Mouse (Mus musculus) heart, adult 8-10 months (tissue): Measurements from ENCODE around the gene H2-Ab1. TPM values are rescaled to one million over a fixed set of nuclear protein-coding genes. Genes with fewer than 3 reads are reported as not detected.
"Not testable (repeated sequence)": the region's sequence is repeated elsewhere in the genome, so short reads cannot be mapped to it uniquely, and the experiment has no call there.

Source experiments
- DNase-seq: peaks from one replicate; pipeline ENCODE4 v3.0.0; 2022; ENCODE audit warnings: low spot score
- total RNA-seq, 4 experiments: library from RNA; stranded (reverse); gene quantifications; 2 replicates each; pipeline ENCODE4 v1.2.4; 2022

Gene H2-Ab1
- 10 to 100 TPM; 13.2 to 19.1 (median 15.6) TPM for total RNA-seq

DNA sequence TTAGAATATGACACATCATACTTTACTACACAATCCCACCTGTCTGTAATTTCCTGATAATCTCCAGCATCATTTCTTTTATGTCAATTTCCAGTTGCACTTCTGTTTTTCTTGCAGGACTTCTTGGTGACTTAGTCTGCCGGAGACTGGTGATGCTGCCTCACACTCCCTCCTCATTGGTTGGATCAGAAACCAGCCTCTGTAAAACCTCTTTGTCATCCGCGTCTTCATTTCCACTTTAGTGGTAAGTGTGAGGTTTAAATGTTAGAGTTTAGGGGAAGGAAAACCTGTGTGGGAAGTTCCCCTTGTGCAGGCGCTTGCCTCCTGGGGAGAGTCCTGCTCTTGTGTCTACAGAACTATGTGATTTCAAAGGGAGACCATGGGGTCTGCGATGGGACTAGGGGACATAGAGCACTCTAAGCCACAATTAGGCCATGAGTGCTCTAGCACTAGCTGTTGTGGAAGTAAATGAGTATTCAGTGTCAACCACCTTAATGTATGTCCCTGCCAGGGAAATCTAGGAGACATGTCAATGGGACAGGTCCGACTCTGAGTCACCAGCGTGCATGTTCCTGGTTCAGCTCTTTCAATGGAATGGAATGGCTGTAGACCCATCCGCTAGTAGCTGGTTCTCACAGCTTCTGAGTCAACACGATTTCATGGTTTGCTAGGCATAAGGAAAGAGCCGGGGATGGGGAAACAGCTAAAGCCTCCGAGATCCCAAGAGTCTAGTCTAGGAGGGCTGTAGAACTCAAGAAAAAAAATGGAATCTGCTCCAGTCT, at the start of gene H2-Ab1:
TSS of gene H2-Ab1 (plus strand) at position 96 of the 782 bp plus-strand sequence.
- peak; percentile 78 for DNase-seq

DNA sequence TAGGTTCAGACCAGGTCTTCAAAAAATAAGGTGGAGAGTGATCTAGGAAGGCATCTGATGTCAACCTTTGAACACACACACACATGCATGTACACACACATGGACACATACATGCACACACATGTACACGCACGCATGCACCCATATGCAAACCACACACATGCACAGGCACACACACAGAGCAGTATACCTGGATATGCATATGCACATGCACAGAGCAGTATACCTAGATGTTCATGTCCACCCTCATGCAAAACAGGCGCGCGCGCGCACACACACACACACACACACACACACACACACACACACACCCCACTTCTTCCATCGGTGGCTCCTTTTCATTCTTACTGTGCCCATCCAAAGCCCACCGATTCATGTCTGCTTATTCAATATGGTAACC, 49.6 kb upstream of the H2-Ab1 start:
- no peak for DNase-seq

DNA sequence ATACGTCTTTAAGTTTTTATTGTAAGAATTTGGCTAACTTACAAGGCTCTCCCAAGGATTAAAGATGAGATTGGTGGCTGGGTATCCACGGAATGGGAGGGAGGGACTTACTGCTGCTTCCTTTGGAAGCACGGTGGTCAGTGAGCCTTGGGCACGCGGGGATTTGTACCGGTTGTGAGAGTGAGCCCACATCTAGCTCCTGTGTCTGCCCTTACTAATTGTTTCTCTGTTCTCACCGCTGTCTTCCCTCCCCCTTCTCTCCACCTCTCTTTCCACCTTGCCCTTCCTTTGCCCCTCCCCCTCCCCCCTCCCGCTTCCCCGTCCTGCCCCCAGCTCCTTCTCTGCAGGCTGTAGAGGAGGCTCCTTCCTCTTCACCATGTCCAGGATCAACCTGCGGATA, 49.1 kb upstream of the H2-Ab1 start:
- no peak for DNase-seq

DNA sequence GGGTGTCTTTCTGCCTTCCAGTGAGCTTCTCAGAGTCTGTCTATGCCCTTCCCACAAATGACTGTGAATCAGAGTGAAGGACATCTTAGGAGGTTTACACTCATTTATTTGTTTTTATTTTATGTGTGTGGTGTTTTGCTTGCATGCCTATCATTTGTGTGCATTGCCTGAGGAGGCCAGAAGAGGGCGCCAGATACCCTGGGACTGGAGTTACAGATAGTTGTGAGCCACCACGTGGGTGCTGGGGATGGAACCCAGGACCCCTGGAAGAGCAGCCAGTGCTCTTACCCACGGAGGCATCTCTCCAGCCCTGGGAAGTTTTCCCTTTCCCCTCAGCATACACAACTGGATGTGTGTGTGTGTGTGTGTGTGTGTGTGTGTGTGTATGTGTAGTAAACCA, 47.8 kb upstream of the H2-Ab1 start:
- DNase-seq = no peak

DNA sequence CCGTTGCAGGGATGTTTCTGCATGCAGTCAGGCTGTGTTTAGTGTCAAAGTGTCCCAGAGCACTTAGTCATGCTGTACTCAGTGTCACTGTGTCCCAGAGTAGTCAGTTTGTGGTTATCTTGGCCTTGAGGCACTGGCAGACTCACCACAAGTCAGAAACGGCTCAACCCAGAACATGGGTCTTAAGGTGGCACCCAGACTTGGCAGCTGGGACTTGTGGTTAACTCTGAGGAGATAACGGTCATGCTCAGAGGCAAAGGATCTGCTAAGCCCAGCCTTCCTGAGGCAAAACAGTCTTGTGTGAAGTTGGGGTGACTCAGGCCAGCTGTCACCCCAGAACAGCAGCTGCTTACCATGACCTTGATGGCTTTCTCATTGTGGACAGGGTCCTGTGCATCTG, 46.9 kb upstream of the H2-Ab1 start:
- no peak for DNase-seq

DNA sequence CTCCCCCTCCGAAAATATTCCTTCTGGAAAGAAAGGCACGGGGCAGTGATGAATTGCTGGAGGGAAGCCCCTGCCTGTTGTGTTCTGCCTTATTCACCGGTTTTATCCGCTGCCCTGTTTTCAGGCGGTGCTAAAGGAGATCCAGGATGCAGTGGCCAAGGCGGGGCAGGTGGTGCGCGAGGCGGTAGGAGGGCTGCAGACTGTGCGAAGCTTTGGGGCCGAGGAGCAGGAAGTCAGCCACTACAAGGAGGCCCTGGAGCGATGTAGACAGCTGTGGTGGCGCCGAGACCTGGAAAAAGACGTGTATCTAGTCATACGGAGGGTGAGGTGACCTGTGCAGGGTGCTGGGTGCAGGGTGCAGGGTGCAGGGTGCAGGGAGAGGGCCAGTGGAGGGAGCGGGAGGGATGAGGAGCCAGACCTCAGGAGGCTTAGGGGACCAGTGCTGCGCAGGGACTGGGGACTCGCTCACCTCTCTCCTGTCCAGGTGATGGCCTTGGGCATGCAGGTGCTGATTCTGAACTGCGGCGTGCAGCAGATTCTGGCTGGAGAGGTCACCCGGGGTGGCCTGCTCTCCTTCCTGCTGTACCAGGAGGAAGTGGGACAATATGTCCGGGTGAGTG, 45.6 kb upstream of the H2-Ab1 start:
- DNase-seq = no peak

DNA sequence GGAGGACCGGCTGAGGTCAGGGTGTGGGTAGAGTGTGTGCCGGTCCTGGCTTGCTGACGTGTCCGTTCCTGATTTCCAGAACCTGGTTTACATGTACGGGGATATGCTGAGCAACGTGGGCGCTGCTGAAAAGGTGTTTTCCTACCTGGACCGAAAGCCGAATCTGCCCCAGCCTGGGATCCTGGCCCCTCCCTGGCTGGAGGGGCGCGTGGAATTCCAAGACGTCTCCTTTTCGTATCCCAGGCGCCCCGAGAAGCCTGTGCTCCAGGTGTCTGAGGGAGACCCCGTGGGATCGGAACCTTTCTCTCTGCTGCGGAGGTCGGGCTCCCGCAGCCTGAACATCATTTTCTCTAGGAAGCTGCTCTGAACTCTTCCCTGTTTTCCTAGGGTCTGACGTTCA, 43.6 kb upstream of the H2-Ab1 start:
- DNase-seq = no peak

DNA sequence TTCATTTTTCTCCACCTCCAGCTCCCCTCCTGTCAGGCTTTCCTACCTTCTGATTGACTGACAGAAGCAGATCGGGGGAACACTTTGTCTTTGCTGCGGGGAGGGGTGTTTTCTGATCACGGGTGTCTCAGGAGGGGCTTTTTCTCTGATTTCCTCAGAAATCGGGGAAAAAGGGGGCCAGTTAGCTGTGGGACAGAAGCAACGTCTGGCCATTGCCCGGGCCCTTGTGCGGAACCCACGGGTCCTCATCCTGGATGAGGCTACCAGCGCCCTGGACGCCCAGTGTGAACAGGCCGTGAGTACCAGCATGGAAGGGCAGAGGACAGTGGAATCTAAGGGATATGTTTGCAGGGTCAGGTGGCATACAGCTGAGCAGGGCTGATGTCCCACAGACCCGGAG, 42.3 kb upstream of the H2-Ab1 start:
- no peak for DNase-seq

DNA sequence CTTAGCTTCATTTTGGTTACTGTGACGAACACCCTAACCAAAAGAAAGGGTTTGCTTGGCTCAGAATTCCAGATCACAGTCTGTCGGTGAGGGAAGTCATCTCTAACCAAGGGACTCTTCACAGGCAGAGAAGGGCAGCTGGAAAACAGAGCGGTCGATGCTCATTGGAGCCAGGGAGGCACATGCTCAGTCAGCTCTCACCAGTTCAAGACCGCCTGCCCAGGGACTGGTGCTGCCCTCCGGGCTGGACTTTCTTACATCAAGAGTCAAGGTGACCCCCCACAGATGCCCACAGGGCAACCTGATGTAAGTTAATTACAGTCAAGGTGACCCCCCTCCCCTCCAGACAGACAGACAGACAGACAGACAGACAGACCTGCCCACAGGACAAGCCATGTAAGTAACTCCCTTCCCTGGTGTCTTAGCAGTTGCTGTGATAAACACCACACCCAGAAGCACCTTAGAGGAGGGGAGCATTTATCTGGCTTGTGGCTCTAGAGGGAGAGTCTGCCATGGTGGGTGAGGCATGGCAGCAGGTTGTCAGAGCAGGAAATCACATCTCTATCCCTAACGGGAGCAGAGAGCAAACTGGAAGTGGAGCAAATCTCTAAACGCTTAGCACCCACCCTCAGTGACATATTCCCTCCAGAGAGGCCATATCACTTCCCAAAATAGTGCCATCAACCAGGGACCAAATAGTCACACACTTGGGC, 40.1 kb upstream of the H2-Ab1 start:
- DNase-seq = no peak

DNA sequence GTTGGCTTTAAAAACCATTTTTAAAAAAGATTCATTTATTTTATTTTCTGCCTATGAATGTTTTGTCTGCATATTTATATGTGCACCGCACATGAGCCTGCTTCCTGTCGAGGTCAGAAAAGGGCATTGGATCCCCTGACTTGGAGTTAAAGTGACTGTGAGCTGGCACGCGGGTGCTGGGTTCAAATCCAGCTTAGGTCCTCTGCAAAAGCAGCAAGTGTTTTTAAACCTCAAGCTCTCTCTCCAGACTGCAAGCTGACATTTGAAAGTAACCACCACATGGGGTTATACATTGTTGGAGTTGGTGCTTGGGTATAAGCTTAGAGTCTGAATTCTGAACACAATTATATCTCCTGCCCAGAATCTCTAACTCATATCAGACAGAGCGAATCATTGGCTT, 39.5 kb upstream of the H2-Ab1 start:
- no peak for DNase-seq

DNA sequence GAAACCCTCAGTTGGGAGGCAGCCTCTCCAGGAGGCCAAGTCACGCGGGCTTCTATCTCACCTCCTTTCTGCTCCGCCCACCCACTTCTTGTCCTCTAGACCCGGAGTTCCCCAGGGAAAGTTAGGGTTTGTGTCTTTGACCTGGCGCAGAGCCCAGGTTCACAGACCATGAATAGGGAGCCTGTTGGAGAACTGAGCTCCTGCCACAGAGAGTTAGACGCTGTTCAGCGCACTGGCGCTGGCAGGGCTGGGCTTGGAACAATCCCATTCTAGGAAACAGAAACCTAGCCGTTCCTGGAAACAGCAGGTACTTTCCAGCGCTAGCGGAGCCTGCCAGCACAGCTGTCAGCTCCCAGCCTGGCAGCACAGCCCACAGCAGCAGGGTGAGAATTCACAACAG, 38.8 kb upstream of the H2-Ab1 start:
- DNase-seq = peak; percentile 85

DNA sequence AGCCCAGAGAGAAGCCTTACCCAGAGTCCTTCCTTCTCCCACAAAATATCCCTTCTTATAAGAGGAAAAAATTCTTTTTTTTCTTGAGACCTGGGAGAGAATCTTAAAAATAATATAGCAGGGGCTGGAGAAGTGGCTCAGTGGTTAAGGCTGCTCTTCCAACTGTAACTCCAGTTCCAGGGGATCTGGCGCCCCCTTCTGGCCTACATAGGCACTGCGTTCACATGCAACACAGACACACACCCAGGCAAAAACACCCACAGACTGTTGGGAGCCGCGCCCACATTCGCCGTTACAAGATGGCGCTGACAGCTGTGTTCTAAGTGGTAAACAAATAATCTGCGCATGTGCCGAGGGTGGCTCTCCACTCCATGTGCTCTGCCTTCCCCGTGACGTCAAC, 38.4 kb upstream of the H2-Ab1 start:
- peak; percentile 50 for DNase-seq

DNA sequence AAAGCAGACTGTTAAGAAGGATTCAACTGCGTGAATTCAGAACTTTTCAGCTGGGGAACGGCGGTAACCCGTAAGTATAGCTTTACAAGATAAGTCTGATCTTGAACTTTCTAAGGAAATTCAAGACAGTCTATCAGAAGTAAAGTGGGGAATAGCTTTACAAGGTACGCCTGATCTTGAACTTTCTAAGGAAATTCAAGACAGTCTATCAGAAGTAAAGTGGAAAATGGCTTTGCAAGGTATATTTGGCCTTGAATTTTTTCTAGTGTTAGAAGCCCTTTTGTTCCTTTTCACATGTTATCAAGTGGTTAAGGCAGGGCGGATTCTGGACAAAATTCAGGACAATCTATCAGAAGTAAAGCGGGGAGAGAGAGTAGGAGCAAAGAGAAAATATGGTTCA, 37.7 kb upstream of the H2-Ab1 start:
- peak; percentile 80 for DNase-seq

DNA sequence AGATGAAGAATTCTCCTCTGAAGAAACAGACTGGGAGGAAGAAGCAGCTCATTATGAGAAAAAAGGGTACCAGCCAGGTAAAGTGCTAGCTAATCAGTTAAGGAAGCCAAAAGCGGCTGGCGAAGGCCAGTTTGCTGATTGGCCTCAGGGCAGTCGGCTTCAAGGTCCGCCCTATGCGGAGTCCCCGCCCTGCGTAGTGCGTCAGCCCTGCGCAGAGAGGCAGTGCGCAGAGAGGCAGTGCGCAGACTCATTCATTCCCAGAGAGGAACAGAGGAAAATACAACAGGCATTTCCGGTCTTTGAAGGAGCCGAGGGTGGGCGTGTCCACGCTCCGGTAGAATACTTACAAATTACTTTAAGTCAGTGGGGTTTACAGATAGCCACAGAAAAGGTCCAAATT, 37.1 kb upstream of the H2-Ab1 start:
- not testable (repeated sequence) for DNase-seq

DNA sequence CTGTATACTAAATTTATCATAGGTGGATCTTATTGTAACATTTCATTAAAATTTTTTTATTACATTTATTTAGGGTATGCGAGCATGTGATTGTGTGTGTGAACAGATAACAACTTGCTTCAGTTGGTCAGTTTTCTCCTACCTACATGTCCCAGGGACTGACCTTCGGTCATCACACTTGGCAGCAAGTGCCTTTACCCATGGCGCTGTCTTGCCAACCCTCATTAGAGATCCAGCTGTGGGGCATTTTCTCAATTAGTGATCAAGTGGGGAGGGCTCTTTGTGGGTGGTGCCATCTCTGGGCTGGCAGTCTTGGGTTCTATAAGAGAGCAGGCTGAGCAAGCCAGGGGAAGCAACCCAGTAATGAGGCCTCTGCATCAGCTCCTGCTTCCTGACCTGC, 32.7 kb upstream of the H2-Ab1 start:
- DNase-seq = no peak

DNA sequence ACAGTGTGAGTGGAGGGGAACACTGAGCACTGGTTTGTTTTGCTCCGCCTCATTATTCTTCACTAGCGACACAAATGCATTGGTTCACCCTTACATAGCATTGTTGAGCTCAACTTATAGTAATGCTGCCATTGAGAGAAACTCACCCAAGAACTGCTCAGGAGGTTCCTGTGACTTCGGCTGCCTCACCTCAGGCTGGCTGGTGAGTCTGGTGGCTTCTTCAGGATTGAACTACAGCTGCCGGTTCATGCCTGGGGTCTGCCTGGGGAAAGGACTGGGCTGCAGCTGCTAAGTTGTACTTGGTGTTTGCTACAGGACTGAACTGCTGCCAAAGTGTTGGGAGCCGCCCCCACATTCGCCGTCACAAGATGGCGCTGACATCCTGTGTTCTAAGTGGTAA, 32.1 kb upstream of the H2-Ab1 start:
- DNase-seq = no peak

DNA sequence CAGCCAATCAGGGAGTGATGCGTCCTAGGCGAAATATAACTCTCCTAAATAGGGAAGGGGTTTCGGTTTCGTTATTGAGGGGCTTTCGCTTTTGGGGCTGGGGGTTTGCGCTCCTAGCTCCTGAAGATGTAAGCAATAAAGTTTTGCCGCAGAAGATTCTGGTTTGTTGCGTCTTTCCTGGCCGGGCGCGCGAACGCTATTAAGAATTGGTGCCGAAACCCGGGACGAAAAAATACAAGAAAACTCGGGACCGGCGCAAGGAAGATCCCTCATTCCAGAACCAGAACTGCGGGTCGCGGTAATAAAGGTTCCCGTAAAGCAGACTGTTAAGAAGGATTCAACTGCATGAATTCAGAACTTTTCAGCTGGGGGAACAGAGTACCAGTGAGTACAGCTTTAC, 31.6 kb upstream of the H2-Ab1 start:
- DNase-seq = not testable (repeated sequence)

DNA sequence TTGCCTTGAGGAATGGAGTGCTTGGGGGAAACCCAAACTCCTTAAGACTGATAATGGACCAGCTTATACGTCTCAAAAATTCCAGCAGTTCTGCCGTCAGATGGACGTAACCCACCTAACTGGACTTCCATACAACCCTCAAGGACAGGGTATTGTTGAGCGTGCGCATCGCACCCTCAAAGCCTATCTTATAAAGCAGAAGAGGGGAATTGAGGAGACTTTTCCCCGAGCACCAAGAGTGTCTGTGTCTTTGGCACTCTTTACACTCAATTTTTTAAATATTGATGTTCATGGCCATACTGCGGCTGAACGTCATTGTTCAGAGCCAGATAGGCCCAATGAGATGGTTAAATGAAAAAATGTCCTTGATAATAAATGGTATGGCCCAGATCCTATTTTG, 26.5 kb upstream of the H2-Ab1 start:
- peak; percentile 21 for DNase-seq

DNA sequence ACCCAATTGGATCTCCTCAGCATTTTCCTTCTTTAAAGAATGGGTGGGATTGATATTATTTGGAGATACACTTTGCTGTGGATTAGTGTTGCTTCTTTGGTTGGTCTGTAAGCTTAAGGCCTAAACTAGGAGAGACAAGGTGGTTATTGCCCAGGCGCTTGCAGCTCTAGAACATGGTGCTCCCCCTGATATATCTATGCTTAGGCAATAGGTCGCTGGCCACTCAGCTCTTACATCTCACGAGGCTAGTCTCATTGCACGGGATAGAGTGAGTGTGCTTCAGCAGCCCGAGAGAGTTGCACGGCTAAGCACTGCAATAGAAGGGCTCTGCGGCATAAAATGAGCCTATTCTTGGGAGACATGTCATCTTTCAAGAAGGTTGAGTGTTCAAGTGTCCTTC, 25.5 kb upstream of the H2-Ab1 start:
- DNase-seq = not testable (repeated sequence)

DNA sequence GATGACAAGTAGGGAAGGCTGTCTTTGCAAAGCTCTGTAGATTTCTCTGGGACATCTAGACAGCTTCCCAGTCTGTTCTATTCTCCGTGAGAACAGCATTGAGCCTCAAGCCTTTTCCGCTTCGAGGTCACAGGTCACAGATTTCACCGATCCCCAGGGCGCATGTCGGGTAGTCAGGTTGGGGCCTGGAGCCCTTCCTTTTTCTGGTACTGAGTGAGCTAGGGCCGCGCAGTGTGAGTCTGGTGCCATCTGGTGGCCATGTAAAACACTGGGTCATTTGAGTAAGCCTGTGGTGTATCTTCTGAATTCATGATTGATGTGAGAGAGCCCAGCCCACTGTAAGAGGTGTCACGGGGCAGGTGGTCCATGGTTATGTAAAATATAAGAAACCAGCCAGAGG, 22.6 kb upstream of the H2-Ab1 start:
- peak; percentile 82 for DNase-seq

DNA sequence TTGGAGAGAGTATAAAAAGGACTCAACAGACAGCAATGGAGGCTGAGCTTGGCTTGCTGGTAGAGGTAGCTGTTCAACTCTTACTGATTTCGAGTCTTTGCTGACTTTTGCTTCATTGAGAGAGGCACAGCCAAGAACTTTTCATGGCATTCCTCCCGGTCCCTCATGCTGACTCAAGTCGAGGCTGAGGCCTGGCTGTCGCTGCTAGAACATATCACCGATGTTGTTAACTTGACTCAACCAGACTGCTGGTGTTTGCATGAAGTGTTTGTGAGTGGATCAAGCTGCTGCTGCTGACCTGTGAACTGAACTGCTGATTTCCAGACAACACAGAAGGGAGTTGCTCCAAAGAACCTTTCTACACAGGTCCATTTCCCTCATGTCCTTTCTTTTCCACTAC, 20.8 kb upstream of the H2-Ab1 start:
- DNase-seq = no peak

DNA sequence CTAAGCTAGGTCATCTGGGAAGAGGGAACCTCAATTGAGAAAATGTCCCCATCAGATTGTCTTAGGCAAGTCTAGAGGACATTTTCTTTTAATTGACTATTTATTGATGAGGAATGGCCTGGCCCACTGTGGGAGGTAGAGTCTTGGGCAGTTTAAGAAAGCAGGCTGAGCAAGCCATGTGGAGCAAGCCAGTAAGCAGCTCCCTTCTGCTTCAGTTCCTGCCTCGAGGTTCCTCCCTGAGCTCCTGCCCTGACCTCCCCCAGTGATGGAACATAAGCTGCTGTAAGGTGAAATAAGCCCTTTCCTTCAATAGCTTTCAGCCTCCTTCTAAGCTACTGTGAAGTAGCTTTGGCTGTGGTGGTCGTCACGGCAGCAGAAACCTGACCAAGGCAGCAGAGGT, 19.7 kb upstream of the H2-Ab1 start:
- no peak for DNase-seq

DNA sequence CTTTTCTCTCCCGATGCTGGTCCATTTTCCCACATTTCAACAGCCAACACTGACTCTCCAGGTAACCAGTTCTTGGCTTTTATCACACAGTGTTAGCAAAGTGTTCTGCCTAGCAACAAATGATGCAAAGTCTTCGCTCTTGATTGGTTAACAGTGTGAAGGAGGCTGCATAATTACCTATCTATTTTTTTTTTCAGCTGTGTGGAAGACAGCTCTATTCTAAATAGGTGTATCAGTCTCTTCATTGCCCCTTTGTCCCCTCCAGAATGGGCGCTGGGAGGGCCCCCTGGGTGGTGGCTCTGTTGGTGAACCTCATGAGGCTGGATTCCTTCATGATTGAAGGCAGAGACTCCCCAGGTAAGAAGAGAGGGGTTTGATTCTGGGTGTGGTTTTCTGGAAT, 18.8 kb upstream of the H2-Ab1 start, which contains the start of gene H2-Ob:
TSS of gene H2-Ob (plus strand) at position 198 of the 400 bp plus-strand sequence.
- DNase-seq = peak; percentile 61
